Mouse (Mus musculus) cortical plate, adult 2 months (tissue): ENCODE measurements around the gene D11Wsu47e. TPM values are rescaled to one million over a fixed set of nuclear protein-coding genes. Genes with fewer than 3 reads are reported as not detected.
A peak's percentile ranks its signal among the peaks of the same experiment; 100 is the strongest.

Source experiments
- H3K27ac ChIP-seq: fragments of 200-500 bp; 2 replicates; pipeline ENCODE4 v1.5.1; 2012; ENCODE audit warnings: low read length, control low read depth, inconsistent platforms; ENCODE audit not compliant: insufficient read depth
- H3K4me1 ChIP-seq: fragments of 200-500 bp; 2 replicates; pipeline ENCODE4 v1.6.1; 2011; ENCODE audit warnings: low read length; ENCODE audit not compliant: control insufficient read depth, insufficient read depth
- H3K4me3 ChIP-seq: fragments of 200-500 bp; 2 replicates; pipeline ENCODE4 v1.5.1; 2011; ENCODE audit warnings: mild to moderate bottlenecking, low read length, control low read depth; ENCODE audit not compliant: insufficient read depth
- CTCF ChIP-seq: fragments of 200-500 bp; IDR thresholded peaks from 2 replicates; pipeline ENCODE4 v1.5.1; 2011; ENCODE audit warnings: mild to moderate bottlenecking, control low read depth, low read length; ENCODE audit not compliant: insufficient read depth; ENCODE audit errors: extremely low read depth
- POLR2A ChIP-seq: fragments of 200-500 bp; IDR thresholded peaks from 2 replicates; pipeline ENCODE4 v1.6.1; 2011; ENCODE audit warnings: mild to moderate bottlenecking, low read length, control low read depth; ENCODE audit not compliant: insufficient read depth; ENCODE audit errors: extremely low read depth
- polyA plus RNA-seq: library from polyadenylated mRNA; depleted of rRNA; stranded (reverse); fragments of >200 nt; gene quantifications from 2 replicates; pipeline ENCODE4 v1.2.3, GENCODE M21; 2012; rRNA removed

D11Wsu47e gene
- 14.2 and 15.2 TPM in 2 replicates for polyA plus RNA-seq

GRCm38 (mm10) chr11:113683957-113684706, at the start of gene D11Wsu47e, which contains the start of gene Fam104a:
D11Wsu47e (plus strand) TSS chr11:113684412.
Fam104a (minus strand) TSS chr11:113684155.
- Histone ChIP-seq H3K27ac (peak within 1 kb of the TSS; percentile 92), H3K4me3 (peak within 1 kb of the TSS; percentile 73), H3K4me1 (peaks cover 2% of the 10 kb centered on the region; the same call in 1 of the 2 replicates)
- TF ChIP-seq POLR2A (peak; percentile 80), CTCF (no peak)

- no peak overlapping the region for H3K27ac ChIP-seq
- no peak for TF ChIP-seq POLR2A
- no peak for TF ChIP-seq CTCF
- H3K4me3 ChIP-seq, result no peak overlapping the region
Measured at GRCm38 (mm10) chr11:113634699-113635121, 49.5 kb upstream of the D11Wsu47e start.

DNA sequence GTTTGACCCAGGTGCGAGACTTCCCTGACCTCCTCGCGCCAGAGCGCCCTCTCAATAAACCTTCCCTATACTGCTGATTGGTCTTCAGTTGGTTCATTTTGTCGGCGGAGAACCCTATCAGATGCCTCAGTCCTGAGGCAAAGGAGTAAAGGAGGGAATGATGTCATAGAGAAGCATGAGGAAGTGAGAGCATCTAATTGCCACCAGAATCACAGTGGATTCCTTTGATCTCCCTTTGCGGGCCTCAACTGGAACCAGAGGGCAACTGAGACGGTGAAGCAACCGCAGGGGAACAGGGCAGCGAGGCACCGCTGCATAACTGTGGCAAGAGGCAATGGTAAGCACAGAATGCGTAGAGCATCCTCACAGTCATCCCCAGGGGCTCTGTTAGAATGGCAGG, 45.5 kb upstream of the D11Wsu47e start:
- TF ChIP-seq POLR2A, result no peak
- no peak for TF ChIP-seq CTCF
- H3K4me1 ChIP-seq, result no peaks in the 10 kb centered on the region
- no peak overlapping the region for H3K27ac ChIP-seq
- no peak overlapping the region for H3K4me3 ChIP-seq

More at GRCm38 (mm10) chr11:113634699-113635121, 49.5 kb upstream of the D11Wsu47e start:
- H3K4me1 ChIP-seq, result no peaks in the 10 kb centered on the region

GRCm38 (mm10) chr11:113645181-113645580, 39.0 kb upstream of the D11Wsu47e start:
- TF ChIP-seq CTCF (no peak), POLR2A (no peak)
- Histone ChIP-seq H3K27ac (no peak overlapping the region), H3K4me1 (peaks cover 2% of the 10 kb centered on the region; the same call in 1 of the 2 replicates)

GRCm38 (mm10) chr11:113648152-113648551, 36.1 kb upstream of the D11Wsu47e start:
- TF ChIP-seq CTCF, result peak; percentile 80
- TF ChIP-seq POLR2A, result no peak
- no peak overlapping the region for H3K27ac ChIP-seq
- H3K4me1 ChIP-seq, result peaks cover 2% of the 10 kb centered on the region; the same call in 1 of the 2 replicates
- no peak overlapping the region for H3K4me3 ChIP-seq

More at GRCm38 (mm10) chr11:113645181-113645580, 39.0 kb upstream of the D11Wsu47e start:
- H3K4me3 ChIP-seq, result no peak overlapping the region

- Histone ChIP-seq H3K4me3 (peak within 1 kb of the TSS; percentile 99), H3K27ac (peak within 1 kb of the TSS; percentile 100), H3K4me1 (peaks cover 4% of the 10 kb centered on the region)
- TF ChIP-seq CTCF (no peak), POLR2A (no peak)
Measured at GRCm38 (mm10) chr11:113648690-113649352, 35.4 kb upstream of the D11Wsu47e start, which contains the start of gene Cog1. Cog1 (plus strand) TSS chr11:113649169.

- Histone ChIP-seq H3K4me1 (peaks cover 8% of the 10 kb centered on the region), H3K27ac (peak within 1 kb of the TSS; percentile 100), H3K4me3 (peak within 1 kb of the TSS; percentile 99)
- TF ChIP-seq CTCF (no peak), POLR2A (peak; percentile 37; the same call in 1 of the 2 replicates)
Measured at GRCm38 (mm10) chr11:113649353-113650210, 34.6 kb upstream of the D11Wsu47e start, which contains the start of gene Slc39a11. Slc39a11 (minus strand) TSS chr11:113650079.

- Histone ChIP-seq H3K27ac (no peak overlapping the region), H3K4me3 (no peak overlapping the region; the same call in 1 of the 2 replicates), H3K4me1 (peaks cover 8% of the 10 kb centered on the region)
- TF ChIP-seq POLR2A, result no peak
- TF ChIP-seq CTCF, result no peak
Measured at GRCm38 (mm10) chr11:113651206-113651906, 32.9 kb upstream of the D11Wsu47e start.
